8 mouse cellular contexts compared by ENCODE assay signal in genomic region chr5:140647031-140647760, GRCm38 (mm10). TPM values are rescaled to one million over a fixed set of nuclear protein-coding genes. Genes with fewer than 3 reads are reported as not detected.
DNase-seq lines count a peak whose midpoint lies in the region; ATAC-seq and TF ChIP-seq lines count a peak whose summit lies in the region.

No protein-coding gene starts in this region.

- WGBS in lung, postnatal 0 days, result 63% methylated on average over 13 of the region's 13 CpGs
- WGBS in forebrain, embryonic 16.5 days, result 16% methylated on average over 13 of the region's 13 CpGs
- 84% methylated on average over 13 of the region's 13 CpGs for WGBS in liver, embryonic 14.5 days (ENCODE audit: insufficient replicate concordance)

- H3K4me1 ChIP-seq in lung, postnatal 0 days (ENCODE audit: insufficient read depth, low read depth, low read length), result peaks cover 26% of the 10 kb centered on the region
- H3K4me1 ChIP-seq in forebrain, embryonic 16.5 days (replicated peaks; ENCODE audit: control insufficient read depth, insufficient read depth, low read length), result peaks cover 51% of the 10 kb centered on the region
- peaks cover 31 to 56% of the 10 kb centered on the region in 2 experiments for H3K4me1 ChIP-seq in liver, embryonic 14.5 days (replicated peaks; ENCODE audit: control insufficient read depth in 2 of 2, insufficient read depth in 2 of 2, low read length in 1 of 2)

- H3K4me3 ChIP-seq in lung, postnatal 0 days (ENCODE audit: low read depth, low read length), result peak overlapping the region; percentile 86
- peak overlapping the region; percentile 100 for H3K4me3 ChIP-seq in forebrain, embryonic 16.5 days (replicated peaks; ENCODE audit: low read length)
- peak overlapping the region; percentile 74 to 75; a peak in 3 of 4 replicates for H3K4me3 ChIP-seq in liver, embryonic 14.5 days (ENCODE audit: insufficient read depth in 1 of 2, low read depth in 2 of 2, low read length in 2 of 2)

- TF ChIP-seq CTCF in lung, postnatal 0 days (IDR thresholded peaks at IDR 0.05), result no peak
- no peak for TF ChIP-seq CTCF in liver, embryonic 14.5 days (IDR thresholded peaks at IDR 0.05; ENCODE audit: low read depth)

- H3K36me3 ChIP-seq in lung, postnatal 0 days (ENCODE audit: insufficient read depth, low read length), result no peaks in the 10 kb centered on the region; the same call in 1 of the 2 replicates
- peaks cover 5% of the 10 kb centered on the region; the same call in 1 of the 2 replicates for H3K36me3 ChIP-seq in forebrain, embryonic 16.5 days (ENCODE audit: control insufficient read depth, insufficient read depth)
- H3K36me3 ChIP-seq in liver, embryonic 14.5 days (replicated peaks; ENCODE audit: control insufficient read depth, insufficient read depth, low read depth), result no peaks in the 10 kb centered on the region

- H3K9me3 ChIP-seq in lung, postnatal 0 days (ENCODE audit: low read length), result no peaks in the 10 kb centered on the region
- H3K9me3 ChIP-seq in forebrain, embryonic 16.5 days (ENCODE audit: control insufficient read depth, low read length), result no peaks in the 10 kb centered on the region
- H3K9me3 ChIP-seq in liver, embryonic 14.5 days (ENCODE audit: control insufficient read depth, low read length), result no peaks in the 10 kb centered on the region

- ATAC-seq in frontal cortex, adult (ENCODE audit: low TSS enrichment), result peak; percentile 50
- ATAC-seq in lung, postnatal 0 days, result no peak
- no peak for ATAC-seq in forebrain, embryonic 16.5 days
- ATAC-seq in liver, embryonic 14.5 days (ENCODE audit: insufficient read depth), result no peak
- ATAC-seq in inflammation-experienced regulatory T-cells, adult 6 months, result no peak

- peak overlapping the region; percentile 78 for H3K9ac ChIP-seq in lung, postnatal 0 days (replicated peaks; ENCODE audit: low read depth)
- H3K9ac ChIP-seq in forebrain, embryonic 16.5 days (replicated peaks; ENCODE audit: low read depth, low read length), result peak overlapping the region; percentile 100
- peak overlapping the region; percentile 42; the same call in 1 of the 2 replicates for H3K9ac ChIP-seq in liver, embryonic 14.5 days (replicated peaks)

- TF ChIP-seq EP300 in lung, postnatal 0 days (IDR thresholded peaks at IDR 0.05), result no peak
- TF ChIP-seq EP300 in liver, embryonic 14.5 days (IDR thresholded peaks at IDR 0.05; ENCODE audit: low read depth), result no peak

- DNase-seq in frontal cortex, postnatal 10 days (ENCODE audit: low spot score in 2 of 2), result no peak
- DNase-seq in lung, postnatal 0 days (ENCODE audit: low spot score), result no peak
- DNase-seq in lung, postnatal 4 days, result no peak
- DNase-seq in liver, embryonic 14.5 days (ENCODE audit: low read depth in 3 of 3, low spot score in 3 of 3), result no peak
- DNase-seq in kidney, adult 8-10 months, result no peak

- H3K4me2 ChIP-seq in lung, postnatal 0 days (replicated peaks; ENCODE audit: low read depth, low read length), result peak overlapping the region; percentile 87
- peak overlapping the region; percentile 100 for H3K4me2 ChIP-seq in forebrain, embryonic 16.5 days (ENCODE audit: low read length)
- peak overlapping the region; percentile 97 for H3K4me2 ChIP-seq in liver, embryonic 14.5 days (ENCODE audit: low read depth)

- H3K27me3 ChIP-seq in lung, postnatal 0 days (replicated peaks; ENCODE audit: insufficient read depth, low read length), result no peaks in the 10 kb centered on the region
- no peaks in the 10 kb centered on the region for H3K27me3 ChIP-seq in forebrain, embryonic 16.5 days (replicated peaks; ENCODE audit: control insufficient read depth, insufficient read depth, low read length)
- no peaks in the 10 kb centered on the region for H3K27me3 ChIP-seq in liver, embryonic 14.5 days (ENCODE audit: control insufficient read depth, insufficient read depth, low read length)

- H3K27ac ChIP-seq in lung, postnatal 0 days (ENCODE audit: low read length), result no peak overlapping the region
- peak overlapping the region; percentile 93 for H3K27ac ChIP-seq in forebrain, embryonic 16.5 days (ENCODE audit: low read length)
- H3K27ac ChIP-seq in liver, embryonic 14.5 days, result no peak overlapping the region

RNA-seq across cellular contexts. Expression of gene Ttyh3, which starts 1.6 kb away (rescaled TPM):
- polyA plus RNA-seq in lung, postnatal 0 days (2015; fragmentation: Nextera tagmentation; extraction: Ambion mirVana), result 18.2 and 19.8 TPM in 2 replicates
- 68.7 and 68.9 TPM in 2 replicates for polyA plus RNA-seq in forebrain, embryonic 16.5 days (2015; fragmentation: Nextera tagmentation; extraction: Ambion mirVana)
- polyA plus RNA-seq in liver, embryonic 14.5 days (2012; rRNA removed), result 8.3 and 10.1 TPM in 2 replicates
- polyA plus RNA-seq in liver, embryonic 14.5 days (2014; fragmentation: Nextera tagmentation; extraction: Ambion mirVana), result 5.4 and 7.2 TPM in 2 replicates
- 1 to 10 TPM; 2.8 to 4.2 (median 3.7) TPM for polyA plus RNA-seq in inflammation-experienced regulatory T-cells, adult 6 months (2017; shearing (Covaris generic))

RNA-seq across cellular contexts. Expression of gene Lfng, which starts 40.1 kb away (rescaled TPM):
- polyA plus RNA-seq in lung, postnatal 0 days (2015; fragmentation: Nextera tagmentation; extraction: Ambion mirVana), result 23.1 and 25.5 TPM in 2 replicates
- 23.3 and 25.6 TPM in 2 replicates for polyA plus RNA-seq in forebrain, embryonic 16.5 days (2015; fragmentation: Nextera tagmentation; extraction: Ambion mirVana)
- polyA plus RNA-seq in liver, embryonic 14.5 days (2012; rRNA removed), result 12.1 and 15.8 TPM in 2 replicates
- 9.9 and 11.4 TPM in 2 replicates for polyA plus RNA-seq in liver, embryonic 14.5 days (2014; fragmentation: Nextera tagmentation; extraction: Ambion mirVana)
- polyA plus RNA-seq in inflammation-experienced regulatory T-cells, adult 6 months (2017; shearing (Covaris generic)), result 10 to 100 TPM; 16.8 to 44.8 (median 23.1) TPM

RNA-seq across cellular contexts. Expression of gene Iqce, which starts 55.0 kb away (rescaled TPM):
- 10.3 and 11.0 TPM in 2 replicates for polyA plus RNA-seq in lung, postnatal 0 days (2015; fragmentation: Nextera tagmentation; extraction: Ambion mirVana)
- 26.1 and 30.8 TPM in 2 replicates for polyA plus RNA-seq in forebrain, embryonic 16.5 days (2015; fragmentation: Nextera tagmentation; extraction: Ambion mirVana)
- polyA plus RNA-seq in liver, embryonic 14.5 days (2012; rRNA removed), result 3.8 and 4.6 TPM in 2 replicates
- 3.2 and 3.4 TPM in 2 replicates for polyA plus RNA-seq in liver, embryonic 14.5 days (2014; fragmentation: Nextera tagmentation; extraction: Ambion mirVana)
- 10 to 100 TPM; 22.6 to 30.2 (median 27.3) TPM for polyA plus RNA-seq in inflammation-experienced regulatory T-cells, adult 6 months (2017; shearing (Covaris generic))

RNA-seq across cellular contexts. Expression of gene Brat1, which starts 57.6 kb away (rescaled TPM):
- polyA plus RNA-seq in lung, postnatal 0 days (2015; fragmentation: Nextera tagmentation; extraction: Ambion mirVana), result 15.2 and 16.1 TPM in 2 replicates
- 28.0 and 28.4 TPM in 2 replicates for polyA plus RNA-seq in forebrain, embryonic 16.5 days (2015; fragmentation: Nextera tagmentation; extraction: Ambion mirVana)
- 5.1 and 5.8 TPM in 2 replicates for polyA plus RNA-seq in liver, embryonic 14.5 days (2012; rRNA removed)
- 4.5 and 5.2 TPM in 2 replicates for polyA plus RNA-seq in liver, embryonic 14.5 days (2014; fragmentation: Nextera tagmentation; extraction: Ambion mirVana)
- polyA plus RNA-seq in inflammation-experienced regulatory T-cells, adult 6 months (2017; shearing (Covaris generic)), result 10 to 100 TPM; 14.0 to 14.1 (median 14.1) TPM

Comparison
In these comparisons a context has a peak if more than half of its experiments do, and no peak if none do; other contexts are left out.
1. H3K9ac ChIP-seq: peak in every context shown above with its lines; median percentile 100 in forebrain, embryonic 16.5 days; 78 in lung, postnatal 0 days; 42 in liver, embryonic 14.5 days.